Mouse (Mus musculus) midbrain, embryonic 14.5 days (tissue): ENCODE data around the gene Acot12. TPM values are rescaled to one million over a fixed set of nuclear protein-coding genes. Genes with fewer than 3 reads are reported as not detected.

Experiments used
- ATAC-seq: fragments of 200-750 bp; cut with Nextera tagmentation; 2 replicates; pipeline ENCODE4 v1.8.0; 2017; ENCODE audit warnings: moderate number of reproducible peaks, moderate library complexity; ENCODE audit not compliant: low FRiP score, low TSS enrichment
- DNase-seq: peaks from one replicate; pipeline ENCODE4 v3.0.0-alpha.2; 2015
- H3K27ac ChIP-seq: fragments of 300-500 bp; sonication (generic); replicated peaks from 2 replicates; pipeline ENCODE4 v1.5.1; 2014; ENCODE audit warnings: mild to moderate bottlenecking, low read depth, low read length, moderate library complexity
- H3K27me3 ChIP-seq: fragments of 300-500 bp; sonication (generic); 2 replicates; pipeline ENCODE4 v1.6.1; 2014; ENCODE audit warnings: low read length, control low read depth, mixed read lengths; ENCODE audit not compliant: control insufficient read depth, insufficient read depth
- H3K36me3 ChIP-seq: fragments of 300-500 bp; sonication (generic); 2 replicates; pipeline ENCODE4 v1.6.1; 2014; ENCODE audit warnings: low read length, control low read depth; ENCODE audit not compliant: control insufficient read depth, insufficient read depth
- H3K4me1 ChIP-seq: fragments of 300-500 bp; sonication (generic); 2 replicates; pipeline ENCODE4 v1.6.1; 2014; ENCODE audit warnings: mild to moderate bottlenecking, antibody characterized with exemption, low read length, control low read depth; ENCODE audit not compliant: control insufficient read depth, insufficient read depth
- H3K4me2 ChIP-seq: fragments of 300-500 bp; sonication (generic); 2 replicates; pipeline ENCODE4 v1.6.1; 2014; ENCODE audit warnings: mild to moderate bottlenecking, low read length, moderate library complexity
- H3K4me3 ChIP-seq: fragments of 300-500 bp; sonication (generic); replicated peaks from 2 replicates; pipeline ENCODE4 v1.5.1; 2014; ENCODE audit warnings: low read depth, low read length
- H3K9ac ChIP-seq: fragments of 300-500 bp; sonication (generic); replicated peaks from 2 replicates; pipeline ENCODE4 v1.6.1; 2014; ENCODE audit warnings: mild to moderate bottlenecking, low read length, moderate library complexity
- H3K9me3 ChIP-seq: fragments of 300-500 bp; sonication (generic); 2 replicates; pipeline ENCODE4 v1.6.1; 2016; ENCODE audit warnings: low read length, control low read depth, mixed read lengths; ENCODE audit not compliant: control insufficient read depth
- WGBS: fragments of 180-500 bp; shearing (Covaris S2); extraction: QIAGEN DNeasy Blood & Tissue Kit; methylation state at CpG from one replicate; pipeline ENCODE4 v1.1.7; 2014; 5-methylcytosine and 5-hydroxymethylcytosine counted together
- microRNA-seq: library from miRNA; unstranded; fragments of <30 nt; microRNA quantifications from one replicate; pipeline ENCODE4, GENCODE M21; 2016
- polyA plus RNA-seq: library from polyadenylated mRNA; unstranded; fragments of >200 nt; fragmentation: Nextera tagmentation; extraction: Ambion mirVana; gene quantifications from 2 replicates; pipeline ENCODE4 v1.2.1, GENCODE M21; 2014

Acot12 gene
- polyA plus RNA-seq, 1 experiment from 2014 or later: not detected

DNA sequence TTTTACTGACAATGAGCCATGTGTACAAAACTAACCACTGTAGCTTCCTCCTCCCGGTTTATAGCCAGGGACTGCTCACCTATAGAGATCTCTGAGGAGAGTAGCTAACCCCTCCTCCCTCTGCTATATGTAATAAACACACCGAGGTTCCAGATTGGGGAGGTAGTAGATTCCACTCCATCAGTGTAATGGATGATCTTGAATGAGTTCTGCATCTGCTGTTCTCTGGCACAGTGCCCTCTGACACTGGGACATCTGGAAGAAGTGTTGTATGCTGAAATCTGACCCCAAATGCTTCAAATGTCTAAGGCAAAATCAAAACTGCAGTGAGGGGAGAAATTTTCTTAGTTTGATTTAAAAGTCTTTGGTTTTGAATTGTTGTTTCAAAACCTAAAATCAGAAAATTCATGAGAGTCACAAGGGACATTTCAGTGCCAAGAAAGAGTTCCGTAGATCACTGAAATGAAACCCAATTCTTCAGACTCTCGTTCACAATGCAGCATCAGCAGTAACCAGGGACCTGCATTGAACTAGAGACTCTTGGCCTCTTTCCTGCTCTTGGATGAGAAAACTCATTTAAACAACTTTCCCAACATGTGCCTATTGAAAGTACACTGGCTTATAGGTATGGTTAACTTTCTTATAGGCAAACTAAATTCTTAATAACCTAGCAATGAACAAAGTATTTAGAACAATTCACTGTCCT is 83.7 kb downstream of the Acot12 start:
- no peak overlapping the region for H3K4me2 ChIP-seq
- no peaks in the 10 kb centered on the region for H3K9me3 ChIP-seq
- no peak overlapping the region for H3K9ac ChIP-seq
- no peaks in the 10 kb centered on the region for H3K4me1 ChIP-seq
- no peaks in the 10 kb centered on the region for H3K27me3 ChIP-seq
- no peak overlapping the region for H3K4me3 ChIP-seq
- DNase-seq (no peak), ATAC-seq (no peak)
- no peaks in the 10 kb centered on the region for H3K36me3 ChIP-seq
- WGBS: 83% methylated on average over 4 of the region's 4 CpGs
- no peak overlapping the region for H3K27ac ChIP-seq

- Histone ChIP-seq H3K36me3 (no peaks in the 10 kb centered on the region), H3K27ac (no peak overlapping the region), H3K4me2 (no peak overlapping the region), H3K4me3 (no peak overlapping the region), H3K27me3 (no peaks in the 10 kb centered on the region), H3K9me3 (no peaks in the 10 kb centered on the region), H3K9ac (no peak overlapping the region), H3K4me1 (no peaks in the 10 kb centered on the region)
- 91% methylated on average over 2 of the region's 2 CpGs for WGBS
- DNase-seq: no peak
- ATAC-seq: no peak
Observed at GRCm38 (mm10) chr13:91826066-91826465, 84.8 kb downstream of the Acot12 start.

DNA sequence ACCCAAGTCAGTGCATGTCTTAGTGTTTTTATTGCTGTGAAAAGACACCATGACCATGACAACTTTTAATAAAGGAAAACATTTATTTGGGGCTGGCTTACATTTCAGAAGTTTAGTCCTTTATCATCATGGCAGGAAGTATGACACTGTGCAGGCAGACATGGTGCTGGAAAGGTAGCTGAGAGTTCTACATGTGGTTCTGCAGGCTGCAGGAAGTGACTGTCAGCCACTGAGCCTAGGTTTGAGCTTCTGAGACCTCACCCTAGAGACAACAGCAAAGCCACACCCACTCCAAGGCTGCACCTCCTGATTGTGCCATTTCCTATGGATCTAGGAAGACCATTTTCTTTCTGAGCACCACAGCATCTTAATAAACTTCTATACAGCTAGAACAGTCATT is 86.6 kb downstream of the Acot12 start:
- Histone ChIP-seq H3K9me3 (no peaks in the 10 kb centered on the region), H3K9ac (no peak overlapping the region), H3K36me3 (no peaks in the 10 kb centered on the region), H3K4me2 (no peak overlapping the region), H3K27ac (no peak overlapping the region), H3K4me1 (no peaks in the 10 kb centered on the region), H3K27me3 (no peaks in the 10 kb centered on the region), H3K4me3 (no peak overlapping the region)
- DNase-seq: no peak
- ATAC-seq: no peak

Small RNAs within 50 kb of the gene (microRNA-seq; reads per million reads assigned to microRNA genes)
- not detected for gene Gm27656

Other genes with a start within 250 kb of the Acot12 start
- 14.7 and 14.9 TPM in 2 replicates for gene Zcchc9, start 66.2 kb downstream of the Acot12 start, polyA plus RNA-seq
- gene Ckmt2, start 135.4 kb downstream of the Acot12 start, polyA plus RNA-seq: not detected in 2 replicates